Mouse (Mus musculus): ENCODE measurements around the gene Sgk2.

DNA sequence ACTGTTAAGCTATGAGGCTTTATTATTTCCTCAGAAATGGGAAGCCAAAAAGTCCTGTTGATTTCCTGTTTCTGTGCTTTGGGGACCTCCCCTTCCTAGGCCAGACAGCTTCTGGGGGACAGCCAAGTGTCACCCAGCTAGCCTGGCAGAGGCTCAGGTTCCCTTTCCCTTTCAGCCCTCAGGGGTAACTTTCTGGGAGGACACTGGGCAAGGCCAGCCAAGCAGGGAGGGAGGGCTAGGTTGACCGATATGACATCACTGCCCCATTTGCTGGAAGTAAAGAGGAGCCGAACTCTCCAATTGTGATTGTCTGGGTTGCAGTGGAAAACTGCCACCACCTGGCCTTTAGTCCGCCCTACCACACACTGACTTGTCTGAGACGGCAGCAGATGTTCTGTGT, 11.1 kb upstream of the Sgk2 start:
- TF ChIP-seq POLR2A (IDR thresholded peaks at IDR 0.05; ENCODE audit: low read depth, low read length) (no peak), CTCF (IDR thresholded peaks at IDR 0.05; ENCODE audit: extremely low read depth, insufficient read depth, insufficient read length, insufficient replicate concordance) (no peak)
